Mouse (Mus musculus): ENCODE data around the gene Vps8. TPM values are rescaled to one million over a fixed set of nuclear protein-coding genes. Genes with fewer than 3 reads are reported as not detected.
A peak's percentile ranks its signal among the peaks of the same experiment; 100 is the strongest.

Gene Vps8
- polyA plus RNA-seq, 1 experiment from 2014 or later = 25.6 TPM

GRCm38 (mm10) chr16:21402068-21402467, 20.9 kb upstream of the Vps8 start:
- no peak overlapping the region; the same call in 1 of the 2 replicates for H3K9ac ChIP-seq (replicated peaks; ENCODE audit: low read length)
- 29% methylated on average over 17 of the region's 17 CpGs for WGBS

GRCm38 (mm10) chr16:21403402-21403801, 19.5 kb upstream of the Vps8 start:
- H3K4me1 ChIP-seq (ENCODE audit: insufficient read depth, low read length) = peaks cover 9% of the 10 kb centered on the region
- H3K27me3 ChIP-seq (ENCODE audit: insufficient read depth, low read length) = no peaks in the 10 kb centered on the region
- no peak overlapping the region for H3K4me2 ChIP-seq (replicated peaks; ENCODE audit: low read depth, low read length)
- no peaks in the 10 kb centered on the region for H3K9me3 ChIP-seq (ENCODE audit: low read length)
- H3K36me3 ChIP-seq (ENCODE audit: insufficient read depth, low read length) = no peaks in the 10 kb centered on the region
- no peak overlapping the region for H3K9ac ChIP-seq (replicated peaks; ENCODE audit: low read length)
- H3K4me3 ChIP-seq (ENCODE audit: low read length) = no peak overlapping the region
- 79% methylated on average over 2 of the region's 2 CpGs for WGBS
- ATAC-seq (ENCODE audit: low FRiP score, low TSS enrichment) = no peak
- no peak overlapping the region for H3K27ac ChIP-seq (ENCODE audit: low read length)

More at GRCm38 (mm10) chr16:21402068-21402467, 20.9 kb upstream of the Vps8 start:
- Histone ChIP-seq H3K4me2 (replicated peaks; ENCODE audit: low read depth, low read length) (peak overlapping the region; percentile 35), H3K4me3 (ENCODE audit: low read length) (no peak overlapping the region), H3K9me3 (ENCODE audit: low read length) (no peaks in the 10 kb centered on the region), H3K36me3 (ENCODE audit: insufficient read depth, low read length) (no peaks in the 10 kb centered on the region), H3K27ac (ENCODE audit: low read length) (no peak overlapping the region), H3K27me3 (ENCODE audit: insufficient read depth, low read length) (no peaks in the 10 kb centered on the region), H3K4me1 (ENCODE audit: insufficient read depth, low read length) (peaks cover 9% of the 10 kb centered on the region)
- peak; percentile 54; the same call in 1 of the 2 replicates for ATAC-seq (ENCODE audit: low FRiP score, low TSS enrichment)

GRCm38 (mm10) chr16:21404631-21405030, 18.3 kb upstream of the Vps8 start:
- no peak for ATAC-seq (ENCODE audit: low FRiP score, low TSS enrichment)
- H3K9ac ChIP-seq (replicated peaks; ENCODE audit: low read length) = no peak overlapping the region
- 55% methylated on average over 5 of the region's 5 CpGs for WGBS

GRCm38 (mm10) chr16:21405224-21405969, 17.5 kb upstream of the Vps8 start:
- H3K4me1 ChIP-seq (ENCODE audit: insufficient read depth, low read length) = peaks cover 9% of the 10 kb centered on the region
- H3K9me3 ChIP-seq (ENCODE audit: low read length) = no peaks in the 10 kb centered on the region
- H3K27me3 ChIP-seq (ENCODE audit: insufficient read depth, low read length) = no peaks in the 10 kb centered on the region
- H3K27ac ChIP-seq (ENCODE audit: low read length) = no peak overlapping the region
- H3K4me2 ChIP-seq (replicated peaks; ENCODE audit: low read depth, low read length) = no peak overlapping the region
- H3K9ac ChIP-seq (replicated peaks; ENCODE audit: low read length) = no peak overlapping the region
- ATAC-seq (ENCODE audit: low FRiP score, low TSS enrichment) = peak; percentile 43; the same call in 1 of the 2 replicates
- no peak overlapping the region for H3K4me3 ChIP-seq (ENCODE audit: low read length)
- no peaks in the 10 kb centered on the region for H3K36me3 ChIP-seq (ENCODE audit: insufficient read depth, low read length)
- 53% methylated on average over 6 of the region's 6 CpGs for WGBS

More at GRCm38 (mm10) chr16:21404631-21405030, 18.3 kb upstream of the Vps8 start:
- Histone ChIP-seq H3K9me3 (ENCODE audit: low read length) (no peaks in the 10 kb centered on the region), H3K36me3 (ENCODE audit: insufficient read depth, low read length) (no peaks in the 10 kb centered on the region), H3K4me3 (ENCODE audit: low read length) (no peak overlapping the region), H3K27me3 (ENCODE audit: insufficient read depth, low read length) (no peaks in the 10 kb centered on the region), H3K4me2 (replicated peaks; ENCODE audit: low read depth, low read length) (no peak overlapping the region), H3K27ac (ENCODE audit: low read length) (no peak overlapping the region), H3K4me1 (ENCODE audit: insufficient read depth, low read length) (peaks cover 9% of the 10 kb centered on the region)

- H3K36me3 ChIP-seq (ENCODE audit: insufficient read depth, low read length) = no peaks in the 10 kb centered on the region
- no peak overlapping the region for H3K4me2 ChIP-seq (replicated peaks; ENCODE audit: low read depth, low read length)
- H3K4me1 ChIP-seq (ENCODE audit: insufficient read depth, low read length) = peaks cover 9% of the 10 kb centered on the region
- no peaks in the 10 kb centered on the region for H3K27me3 ChIP-seq (ENCODE audit: insufficient read depth, low read length)
- ATAC-seq (ENCODE audit: low FRiP score, low TSS enrichment) = 0 out of 2 replicates have a peak, but pooled peaks have one; percentile 31
- 56% methylated on average over 6 of the region's 6 CpGs for WGBS
- no peaks in the 10 kb centered on the region for H3K9me3 ChIP-seq (ENCODE audit: low read length)
- H3K4me3 ChIP-seq (ENCODE audit: low read length) = no peak overlapping the region
- H3K27ac ChIP-seq (ENCODE audit: low read length) = no peak overlapping the region
- H3K9ac ChIP-seq (replicated peaks; ENCODE audit: low read length) = no peak overlapping the region
Observed at GRCm38 (mm10) chr16:21406136-21406535, 16.8 kb upstream of the Vps8 start.

- H3K27me3 ChIP-seq (ENCODE audit: insufficient read depth, low read length) = no peaks in the 10 kb centered on the region
- ATAC-seq (ENCODE audit: low FRiP score, low TSS enrichment) = no peak
- no peaks in the 10 kb centered on the region for H3K36me3 ChIP-seq (ENCODE audit: insufficient read depth, low read length)
- no peaks in the 10 kb centered on the region for H3K9me3 ChIP-seq (ENCODE audit: low read length)
- H3K4me3 ChIP-seq (ENCODE audit: low read length) = no peak overlapping the region
- H3K27ac ChIP-seq (ENCODE audit: low read length) = no peak overlapping the region
- H3K4me2 ChIP-seq (replicated peaks; ENCODE audit: low read depth, low read length) = no peak overlapping the region
- no peak overlapping the region for H3K9ac ChIP-seq (replicated peaks; ENCODE audit: low read length)
- no peaks in the 10 kb centered on the region for H3K4me1 ChIP-seq (ENCODE audit: insufficient read depth, low read length)
Observed at GRCm38 (mm10) chr16:21411779-21412178, 11.1 kb upstream of the Vps8 start.

GRCm38 (mm10) chr16:21412593-21413047, 10.3 kb upstream of the Vps8 start:
- H3K4me2 ChIP-seq (replicated peaks; ENCODE audit: low read depth, low read length) = no peak overlapping the region
- no peak overlapping the region for H3K9ac ChIP-seq (replicated peaks; ENCODE audit: low read length)
- H3K4me1 ChIP-seq (ENCODE audit: insufficient read depth, low read length) = no peaks in the 10 kb centered on the region
- ATAC-seq (ENCODE audit: low FRiP score, low TSS enrichment) = peak; percentile 65
- no peaks in the 10 kb centered on the region for H3K36me3 ChIP-seq (ENCODE audit: insufficient read depth, low read length)
- 20% methylated on average over 8 of the region's 8 CpGs for WGBS
- no peak overlapping the region for H3K27ac ChIP-seq (ENCODE audit: low read length)
- H3K9me3 ChIP-seq (ENCODE audit: low read length) = no peaks in the 10 kb centered on the region
- H3K4me3 ChIP-seq (ENCODE audit: low read length) = no peak overlapping the region
- H3K27me3 ChIP-seq (ENCODE audit: insufficient read depth, low read length) = no peaks in the 10 kb centered on the region

GRCm38 (mm10) chr16:21413819-21414218, 9.1 kb upstream of the Vps8 start:
- 56% methylated on average over 3 of the region's 3 CpGs for WGBS
- Histone ChIP-seq H3K4me3 (ENCODE audit: low read length) (no peak overlapping the region), H3K4me2 (replicated peaks; ENCODE audit: low read depth, low read length) (no peak overlapping the region), H3K4me1 (ENCODE audit: insufficient read depth, low read length) (no peaks in the 10 kb centered on the region), H3K27me3 (ENCODE audit: insufficient read depth, low read length) (no peaks in the 10 kb centered on the region), H3K9ac (replicated peaks; ENCODE audit: low read length) (no peak overlapping the region), H3K27ac (ENCODE audit: low read length) (no peak overlapping the region), H3K9me3 (ENCODE audit: low read length) (no peaks in the 10 kb centered on the region), H3K36me3 (ENCODE audit: insufficient read depth, low read length) (no peaks in the 10 kb centered on the region)
- no peak for ATAC-seq (ENCODE audit: low FRiP score, low TSS enrichment)

GRCm38 (mm10) chr16:21415128-21415527, 7.8 kb upstream of the Vps8 start:
- ATAC-seq (ENCODE audit: low FRiP score, low TSS enrichment) = no peak
- Histone ChIP-seq H3K27ac (ENCODE audit: low read length) (no peak overlapping the region), H3K4me1 (ENCODE audit: insufficient read depth, low read length) (no peaks in the 10 kb centered on the region), H3K36me3 (ENCODE audit: insufficient read depth, low read length) (no peaks in the 10 kb centered on the region), H3K27me3 (ENCODE audit: insufficient read depth, low read length) (no peaks in the 10 kb centered on the region), H3K4me3 (ENCODE audit: low read length) (no peak overlapping the region), H3K9ac (replicated peaks; ENCODE audit: low read length) (no peak overlapping the region), H3K4me2 (replicated peaks; ENCODE audit: low read depth, low read length) (no peak overlapping the region), H3K9me3 (ENCODE audit: low read length) (no peaks in the 10 kb centered on the region)
- 93% methylated on average over 8 of the region's 8 CpGs for WGBS

GRCm38 (mm10) chr16:21418012-21418411, 4.9 kb upstream of the Vps8 start:
- Histone ChIP-seq H3K4me1 (ENCODE audit: insufficient read depth, low read length) (no peaks in the 10 kb centered on the region), H3K27ac (ENCODE audit: low read length) (no peak overlapping the region), H3K36me3 (ENCODE audit: insufficient read depth, low read length) (no peaks in the 10 kb centered on the region), H3K9me3 (ENCODE audit: low read length) (no peaks in the 10 kb centered on the region), H3K4me3 (ENCODE audit: low read length) (no peak overlapping the region), H3K4me2 (replicated peaks; ENCODE audit: low read depth, low read length) (no peak overlapping the region), H3K9ac (replicated peaks; ENCODE audit: low read length) (no peak overlapping the region), H3K27me3 (ENCODE audit: insufficient read depth, low read length) (no peaks in the 10 kb centered on the region)
- 54% methylated on average over 5 of the region's 5 CpGs for WGBS
- no peak for ATAC-seq (ENCODE audit: low FRiP score, low TSS enrichment)

All from kidney, embryonic 16.5 days (tissue).